Mouse (Mus musculus): ENCODE results near the gene Ttll11.

The Ttll11 gene

GRCm38 (mm10) chr2:35965883-35966513, 13.7 kb downstream of the Ttll11 start:
- DNase-seq (ENCODE audit: low spot score), result no peak

- DNase-seq (ENCODE audit: low spot score), result no peak
Measured at GRCm38 (mm10) chr2:35963280-35963679, 16.4 kb downstream of the Ttll11 start.

GRCm38 (mm10) chr2:35961593-35962127, 18.1 kb downstream of the Ttll11 start:
- DNase-seq (ENCODE audit: low spot score), result no peak

GRCm38 (mm10) chr2:35957471-35958140, 22.1 kb downstream of the Ttll11 start:
- no peak for DNase-seq (ENCODE audit: low spot score)

- DNase-seq (ENCODE audit: low spot score), result no peak
Measured at GRCm38 (mm10) chr2:35955211-35955610, 24.5 kb downstream of the Ttll11 start.

GRCm38 (mm10) chr2:35952187-35952958, 27.3 kb downstream of the Ttll11 start:
- no peak for DNase-seq (ENCODE audit: low spot score)

- no peak for DNase-seq (ENCODE audit: low spot score)
Measured at GRCm38 (mm10) chr2:35944896-35945295, 34.8 kb downstream of the Ttll11 start.

- DNase-seq (ENCODE audit: low spot score), result no peak
Measured at GRCm38 (mm10) chr2:35942960-35943359, 36.8 kb downstream of the Ttll11 start.

- DNase-seq (ENCODE audit: low spot score), result no peak
Measured at GRCm38 (mm10) chr2:35935045-35935444, 44.7 kb downstream of the Ttll11 start.

- DNase-seq (ENCODE audit: low spot score), result no peak
Measured at GRCm38 (mm10) chr2:35933116-35933515, 46.6 kb downstream of the Ttll11 start.

- no peak for DNase-seq (ENCODE audit: low spot score)
Measured at GRCm38 (mm10) chr2:35931619-35932018, 48.1 kb downstream of the Ttll11 start.

GRCm38 (mm10) chr2:35930498-35931149, 49.1 kb downstream of the Ttll11 start:
- peak; percentile 74 for DNase-seq (ENCODE audit: low spot score)

- no peak for DNase-seq (ENCODE audit: low spot score)
Measured at GRCm38 (mm10) chr2:35928133-35928532, 51.6 kb downstream of the Ttll11 start.

- DNase-seq (ENCODE audit: low spot score), result no peak
Measured at GRCm38 (mm10) chr2:35924947-35925346, 54.8 kb downstream of the Ttll11 start.

- no peak for DNase-seq (ENCODE audit: low spot score)
Measured at GRCm38 (mm10) chr2:35922956-35923355, 56.8 kb downstream of the Ttll11 start.

- no peak for DNase-seq (ENCODE audit: low spot score)
Measured at GRCm38 (mm10) chr2:35912090-35912489, 67.6 kb downstream of the Ttll11 start.

GRCm38 (mm10) chr2:35911675-35912074, 68.0 kb downstream of the Ttll11 start:
- DNase-seq (ENCODE audit: low spot score), result no peak

- no peak for DNase-seq (ENCODE audit: low spot score)
Measured at GRCm38 (mm10) chr2:35910740-35911139, 69.0 kb downstream of the Ttll11 start.

GRCm38 (mm10) chr2:35909353-35909752, 70.4 kb downstream of the Ttll11 start:
- no peak for DNase-seq (ENCODE audit: low spot score)

- no peak for DNase-seq (ENCODE audit: low spot score)
Measured at GRCm38 (mm10) chr2:35907578-35907977, 72.1 kb downstream of the Ttll11 start.

- peak; percentile 32 for DNase-seq (ENCODE audit: low spot score)
Measured at GRCm38 (mm10) chr2:35906174-35906798, 73.4 kb downstream of the Ttll11 start.

- DNase-seq (ENCODE audit: low spot score), result no peak
Measured at GRCm38 (mm10) chr2:35900845-35901244, 78.9 kb downstream of the Ttll11 start.
